Mouse (Mus musculus) stomach, postnatal 0 days (tissue): Measurements from ENCODE around the gene Itga3. TPM values are rescaled to one million over a fixed set of nuclear protein-coding genes. Genes with fewer than 3 reads are reported as not detected.

Experiments
- ATAC-seq: fragments of 200-750 bp; cut with Nextera tagmentation; 2 replicates; pipeline ENCODE4 v1.8.0; 2017; ENCODE audit not compliant: low FRiP score, low TSS enrichment
- DNase-seq: peaks from one replicate; pipeline ENCODE4 v3.0.0-alpha.2; 2016; ENCODE audit warnings: low spot score
- H3K27ac ChIP-seq: fragments of 300-500 bp; sonication (generic); replicated peaks from 2 replicates; pipeline ENCODE4 v1.5.1; 2014; ENCODE audit warnings: mild to moderate bottlenecking, control low read depth
- H3K27me3 ChIP-seq: fragments of 300-500 bp; sonication (generic); 2 replicates; pipeline ENCODE4 v1.6.1; 2014; ENCODE audit warnings: low read length; ENCODE audit not compliant: control insufficient read depth, insufficient read depth
- H3K36me3 ChIP-seq: fragments of 300-500 bp; sonication (generic); 2 replicates; pipeline ENCODE4 v1.6.1; 2014; ENCODE audit warnings: low read length, mixed read lengths; ENCODE audit not compliant: control insufficient read depth, insufficient read depth
- H3K4me1 ChIP-seq: fragments of 300-500 bp; sonication (generic); replicated peaks from 2 replicates; pipeline ENCODE4 v1.6.1; 2014; ENCODE audit warnings: antibody characterized with exemption; ENCODE audit not compliant: control insufficient read depth, insufficient read depth
- H3K4me2 ChIP-seq: fragments of 300-500 bp; sonication (generic); replicated peaks from 2 replicates; pipeline ENCODE4 v1.6.1; 2014; ENCODE audit warnings: low read depth, mild to moderate bottlenecking, control low read depth, moderate library complexity
- H3K4me3 ChIP-seq: fragments of 300-500 bp; sonication (generic); 2 replicates; pipeline ENCODE4 v1.5.1; 2014; ENCODE audit warnings: low read depth, low read length, control low read depth
- H3K9ac ChIP-seq: fragments of 300-500 bp; sonication (generic); 2 replicates; pipeline ENCODE4 v1.6.1; 2014; ENCODE audit warnings: mild to moderate bottlenecking, low read length, control low read depth, mixed read lengths
- H3K9me3 ChIP-seq: fragments of 300-500 bp; sonication (generic); 2 replicates; pipeline ENCODE4 v1.6.1; 2016; ENCODE audit warnings: low read length; ENCODE audit not compliant: control insufficient read depth
- CTCF ChIP-seq: IDR thresholded peaks from 2 replicates; pipeline ENCODE4 v1.5.1; 2016; ENCODE audit warnings: antibody characterized with exemption, low read depth, mild to moderate bottlenecking, moderate library complexity
- EP300 ChIP-seq: optimal IDR thresholded peaks from 2 replicates; pipeline ENCODE3; 2016; ENCODE audit warnings: antibody characterized with exemption
- WGBS: fragments of 180-500 bp; shearing (Covaris S2); extraction: QIAGEN DNeasy Blood & Tissue Kit; methylation state at CpG from one replicate; pipeline ENCODE4 v1.1.7; 2014; 5-methylcytosine and 5-hydroxymethylcytosine counted together
- polyA plus RNA-seq: library from polyadenylated mRNA; unstranded; fragments of >200 nt; fragmentation: Nextera tagmentation; extraction: Ambion mirVana; gene quantifications from 2 replicates; pipeline ENCODE4 v1.2.1, GENCODE M21; 2015

The Itga3 gene
- polyA plus RNA-seq, 1 experiment from 2014 or later, result 15.6 TPM

DNA sequence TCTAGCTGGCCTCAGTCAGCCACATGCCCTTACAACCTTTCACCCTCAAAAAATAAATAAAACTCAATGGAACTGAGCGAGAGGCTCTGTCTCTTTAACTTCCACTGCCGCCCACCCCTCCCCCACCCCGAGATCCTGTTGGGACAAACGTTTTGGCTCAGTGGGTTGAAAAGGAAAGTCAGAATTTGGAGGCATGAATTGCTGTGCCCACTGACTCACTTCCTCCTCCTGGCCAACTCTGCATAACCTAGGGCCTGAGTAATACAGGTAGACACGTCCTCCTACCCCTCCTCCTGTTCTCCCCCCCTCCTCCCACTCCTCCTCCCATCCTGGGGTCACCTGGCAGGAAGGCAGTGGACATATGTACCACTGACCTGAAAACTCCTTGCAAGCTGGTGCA lies 9.1 kb upstream of the Itga3 start:
- H3K4me3 ChIP-seq, result no peak overlapping the region
- no peak for DNase-seq
- H3K4me2 ChIP-seq, result no peak overlapping the region
- WGBS, result 9% methylated on average over 5 of the region's 5 CpGs
- ATAC-seq, result no peak; the same call in 1 of the 2 replicates
- H3K9ac ChIP-seq, result no peak overlapping the region
- H3K4me1 ChIP-seq, result peaks cover 20% of the 10 kb centered on the region
- H3K36me3 ChIP-seq, result no peaks in the 10 kb centered on the region
- no peaks in the 10 kb centered on the region for H3K9me3 ChIP-seq
- no peaks in the 10 kb centered on the region for H3K27me3 ChIP-seq
- no peak for TF ChIP-seq EP300
- TF ChIP-seq CTCF, result no peak
- H3K27ac ChIP-seq, result peak overlapping the region; percentile 49; the same call in 1 of the 2 replicates

DNA sequence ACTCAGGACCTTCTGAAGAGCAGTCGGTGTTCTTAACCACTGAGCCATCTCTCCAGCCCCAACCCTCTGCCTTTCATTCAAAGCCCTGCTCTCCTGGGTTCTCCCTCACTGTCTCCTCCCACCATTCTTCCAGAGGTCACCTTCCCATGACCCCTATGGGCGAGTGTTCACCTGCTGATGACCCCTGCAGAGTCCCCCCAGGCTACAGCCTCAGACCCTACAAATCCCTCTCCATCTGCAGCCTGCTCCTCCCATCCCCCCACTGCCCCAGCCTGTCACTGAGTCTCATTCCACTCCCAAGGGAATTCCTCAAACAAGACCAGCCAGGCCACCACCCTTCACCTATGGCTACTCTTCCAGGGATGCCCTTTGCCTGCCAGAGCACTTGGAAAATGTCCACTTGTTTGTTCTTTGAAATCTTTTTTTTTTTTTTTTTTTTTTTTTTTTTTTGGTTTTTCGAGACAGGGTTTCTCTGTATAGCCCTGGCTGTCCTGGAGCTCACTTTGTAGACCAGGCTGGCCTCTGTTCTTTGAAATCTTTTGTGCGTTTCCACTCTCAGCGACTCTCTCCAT lies 8.3 kb upstream of the Itga3 start:
- Histone ChIP-seq H3K36me3 (no peaks in the 10 kb centered on the region), H3K4me2 (no peak overlapping the region), H3K4me3 (no peak overlapping the region), H3K9ac (no peak overlapping the region), H3K4me1 (peaks cover 20% of the 10 kb centered on the region), H3K9me3 (no peaks in the 10 kb centered on the region), H3K27ac (no peak overlapping the region), H3K27me3 (no peaks in the 10 kb centered on the region)
- 43% methylated on average over 5 of the region's 5 CpGs for WGBS
- ATAC-seq (no peak), DNase-seq (no peak)
- TF ChIP-seq EP300 (no peak), CTCF (no peak)

DNA sequence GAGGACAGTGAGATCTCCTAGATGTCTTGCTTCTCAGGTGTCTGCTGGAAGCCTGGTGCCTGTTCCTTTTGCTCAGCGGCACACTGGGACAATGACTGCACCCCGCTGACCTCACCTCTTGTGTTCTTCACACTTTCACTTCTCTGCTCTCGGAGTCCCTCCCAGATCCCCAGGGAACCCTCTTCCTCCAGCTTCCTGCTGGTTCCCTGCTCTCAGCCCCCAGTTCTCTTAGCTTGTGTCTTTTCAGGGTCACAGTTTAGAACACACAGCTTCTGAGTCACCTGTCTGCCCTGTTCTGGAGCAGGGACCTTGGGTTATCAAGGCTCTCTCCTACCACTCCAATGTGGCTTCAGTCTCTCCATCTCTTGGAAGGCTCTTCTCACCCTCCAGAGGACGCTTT lies 7.6 kb upstream of the Itga3 start:
- TF ChIP-seq CTCF (no peak), EP300 (no peak)
- no peak overlapping the region for H3K27ac ChIP-seq
- H3K4me2 ChIP-seq, result no peak overlapping the region
- H3K36me3 ChIP-seq, result no peaks in the 10 kb centered on the region
- 55% methylated on average over 4 of the region's 4 CpGs for WGBS
- no peak overlapping the region for H3K4me3 ChIP-seq
- DNase-seq (no peak), ATAC-seq (no peak)
- peaks cover 22% of the 10 kb centered on the region for H3K4me1 ChIP-seq
- no peaks in the 10 kb centered on the region for H3K27me3 ChIP-seq
- H3K9me3 ChIP-seq, result no peaks in the 10 kb centered on the region
- no peak overlapping the region for H3K9ac ChIP-seq

DNA sequence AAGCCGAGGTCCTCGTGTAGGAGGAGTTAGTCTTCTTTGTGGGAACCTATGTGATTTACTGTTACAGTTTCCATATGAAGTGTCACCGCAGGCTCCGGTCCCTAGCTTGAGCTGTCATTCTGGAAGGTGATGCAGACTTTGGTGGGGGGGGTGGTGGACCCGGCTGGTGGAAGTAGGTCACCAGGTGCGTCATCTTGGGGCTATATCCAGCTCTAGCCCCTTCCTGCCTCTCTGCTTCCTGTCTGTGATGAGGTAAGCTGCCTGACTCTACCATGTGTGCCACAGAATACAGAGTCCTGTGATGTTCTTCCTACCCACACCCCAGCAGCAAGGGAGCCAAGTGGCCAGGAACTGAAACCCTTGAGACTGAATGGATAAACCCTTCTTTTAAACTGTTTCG lies 6.3 kb upstream of the Itga3 start:
- no peaks in the 10 kb centered on the region for H3K27me3 ChIP-seq
- H3K4me2 ChIP-seq, result no peak overlapping the region
- no peak for DNase-seq
- no peak for TF ChIP-seq CTCF
- TF ChIP-seq EP300, result no peak
- no peaks in the 10 kb centered on the region for H3K36me3 ChIP-seq
- H3K4me3 ChIP-seq, result no peak overlapping the region
- H3K4me1 ChIP-seq, result peaks cover 21% of the 10 kb centered on the region
- H3K27ac ChIP-seq, result no peak overlapping the region
- no peaks in the 10 kb centered on the region for H3K9me3 ChIP-seq
- no peak overlapping the region for H3K9ac ChIP-seq
- no peak for ATAC-seq
- WGBS, result 87% methylated on average over 7 of the region's 7 CpGs

DNA sequence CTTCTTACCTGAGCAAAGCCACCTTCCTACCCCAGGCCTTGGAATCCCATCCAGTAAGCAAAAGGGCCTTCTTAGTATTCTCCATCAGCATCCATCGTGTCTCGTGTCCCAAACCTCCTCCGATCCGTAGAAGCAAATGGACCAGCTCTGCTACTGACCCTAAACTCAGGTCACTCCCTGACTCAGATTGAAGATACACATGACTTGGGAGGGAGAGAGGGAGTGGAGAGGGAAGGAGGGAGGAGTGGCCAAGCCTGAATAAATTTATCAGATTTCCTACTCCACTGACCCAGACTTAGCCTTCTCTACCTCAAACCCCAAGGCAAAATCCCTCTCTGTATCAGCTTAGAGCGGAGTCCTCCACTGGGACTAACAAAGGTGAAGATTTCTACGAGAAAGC lies 4.2 kb upstream of the Itga3 start:
- H3K27ac ChIP-seq, result no peak overlapping the region; the same call in 1 of the 2 replicates
- H3K9me3 ChIP-seq, result no peaks in the 10 kb centered on the region
- H3K27me3 ChIP-seq, result no peaks in the 10 kb centered on the region
- H3K9ac ChIP-seq, result no peak overlapping the region
- TF ChIP-seq EP300, result no peak
- no peak for TF ChIP-seq CTCF
- ATAC-seq (no peak), DNase-seq (no peak)
- H3K36me3 ChIP-seq, result no peaks in the 10 kb centered on the region
- H3K4me1 ChIP-seq, result 0 out of 2 replicates have a peak, but pooled peaks cover 9% of the 10 kb centered on the region
- no peak overlapping the region for H3K4me2 ChIP-seq
- 54% methylated on average over 6 of the region's 6 CpGs for WGBS
- H3K4me3 ChIP-seq, result no peak overlapping the region

DNA sequence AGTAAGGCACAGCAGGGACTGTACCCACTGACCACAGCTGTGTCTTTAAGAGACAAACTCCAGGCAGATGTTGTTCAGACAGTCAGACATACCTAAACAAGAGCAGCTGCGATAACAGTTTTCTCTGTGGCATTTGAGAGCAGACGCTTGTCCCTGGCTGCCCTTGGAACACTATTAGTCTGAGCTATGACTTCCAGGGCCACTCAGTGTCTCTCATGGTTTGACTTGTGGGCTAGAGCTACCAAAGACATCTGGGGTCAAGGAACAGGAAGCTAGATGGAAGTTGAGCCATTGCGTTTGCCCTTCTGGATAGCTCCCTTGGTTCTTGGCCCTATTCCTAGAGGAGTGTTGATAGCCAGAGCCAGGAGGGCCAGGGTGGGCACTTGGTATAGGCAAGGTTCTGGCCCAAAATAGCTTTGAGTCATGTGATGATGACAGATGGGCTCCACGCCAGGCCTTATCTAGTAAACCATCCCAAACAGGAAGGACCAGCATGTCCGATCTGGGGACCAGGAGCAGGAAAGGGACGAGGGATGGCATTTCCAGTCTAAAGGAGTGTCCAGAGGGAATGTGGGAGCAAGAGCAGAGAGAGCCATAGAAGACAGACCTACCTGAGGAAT lies 2.8 kb upstream of the Itga3 start:
- ATAC-seq (no peak), DNase-seq (no peak)
- H3K9ac ChIP-seq, result no peak overlapping the region
- TF ChIP-seq EP300 (no peak), CTCF (no peak)
- WGBS, result 77% methylated on average over 6 of the region's 6 CpGs
- H3K36me3 ChIP-seq, result no peaks in the 10 kb centered on the region
- 0 out of 2 replicates have a peak, but pooled peaks cover 8% of the 10 kb centered on the region for H3K4me1 ChIP-seq
- H3K27me3 ChIP-seq, result no peaks in the 10 kb centered on the region
- no peak overlapping the region for H3K27ac ChIP-seq
- no peak overlapping the region for H3K4me2 ChIP-seq
- no peaks in the 10 kb centered on the region for H3K9me3 ChIP-seq
- H3K4me3 ChIP-seq, result no peak overlapping the region
